Comparison of ENCODE assay signal across 7 mouse cellular contexts in genomic region chr3:51156386-51157290, GRCm38 (mm10).
A peak's percentile ranks its signal among the peaks of the same experiment; 100 is the strongest.
DNase-seq lines count a peak whose midpoint lies in the region; ATAC-seq lines count a peak whose summit lies in the region.

No protein-coding gene starts in this region.

- no peak overlapping the region for H3K4me2 ChIP-seq in hindbrain, embryonic 12.5 days (replicated peaks)

- no peaks in the 10 kb centered on the region for H3K36me3 ChIP-seq in hindbrain, embryonic 12.5 days

- 38% methylated on average over 20 of the region's 20 CpGs for WGBS in hindbrain, embryonic 12.5 days

- peak; percentile 82 for ATAC-seq in hindbrain, embryonic 12.5 days (ENCODE audit: low FRiP score)

- DNase-seq in adrenal gland, adult (ENCODE audit: inconsistent age in 2 of 2, low spot score in 1 of 2), result peak; percentile 70 to 81
- DNase-seq in cerebellum, postnatal 25 days, result peak; percentile 44 to 65
- peak; percentile 25 to 34 for DNase-seq in frontal cortex, postnatal 14 days (ENCODE audit: low spot score in 2 of 2)
- peak; percentile 77 to 87 for DNase-seq in layer of hippocampus, postnatal 14 days (ENCODE audit: low spot score in 2 of 2)
- peak; percentile 75 for DNase-seq in lung, postnatal 10 days
- peak; percentile 36 for DNase-seq in right cerebral cortex, postnatal 25 days

- peaks cover 22% of the 10 kb centered on the region for H3K4me1 ChIP-seq in hindbrain, embryonic 12.5 days

- H3K4me3 ChIP-seq in hindbrain, embryonic 12.5 days, result no peak overlapping the region

- no peaks in the 10 kb centered on the region for H3K27me3 ChIP-seq in hindbrain, embryonic 12.5 days

- H3K9me3 ChIP-seq in hindbrain, embryonic 12.5 days (replicated peaks), result no peaks in the 10 kb centered on the region

- peak overlapping the region; percentile 66 for H3K27ac ChIP-seq in hindbrain, embryonic 12.5 days

- H3K9ac ChIP-seq in hindbrain, embryonic 12.5 days, result no peak overlapping the region

Comparison
In these comparisons a context has a peak if more than half of its experiments do, and no peak if none do; other contexts are left out.
1. DNase-seq: peak in every context shown above with its lines; median percentile 82 in layer of hippocampus, postnatal 14 days; 76 in adrenal gland, adult; 75 in lung, postnatal 10 days; 54 in cerebellum, postnatal 25 days; 36 in right cerebral cortex, postnatal 25 days; 30 in frontal cortex, postnatal 14 days.